Mouse (Mus musculus): ENCODE data around the gene Grik5.

- TF ChIP-seq CTCF (IDR thresholded peaks at IDR 0.05; ENCODE audit: insufficient read depth, low read length) (no peak), POLR2A (IDR thresholded peaks at IDR 0.05; ENCODE audit: borderline replicate concordance, extremely low read depth, low read depth, low read length) (no peak)
Observed at GRCm38 (mm10) chr7:25077414-25077755, 5.2 kb upstream of the Grik5 start.

All from lung, adult 2 months (tissue).